In genomic region chr1:41275642-41276041, GRCm38 (mm10) we compare ENCODE assay signal across 11 mouse cellular contexts.
DNase-seq lines count a peak whose midpoint lies in the region; ATAC-seq and TF ChIP-seq lines count a peak whose summit lies in the region.
"Had no signal": no experiment of that assay in that cellular context is flagged by ENCODE, and none has a peak within 500 bp of the region (broad histone marks: within the 10 kb centered on the region; RNA-seq: fewer than 3 reads in every experiment).

No protein-coding gene starts in this region.

- peak overlapping the region; percentile 35 for H3K4me2 ChIP-seq in kidney, postnatal 0 days (ENCODE audit: low read length)
- H3K4me2 ChIP-seq in forebrain, embryonic 11.5 days (ENCODE audit: low read depth, low read length, severe bottlenecking): peak overlapping the region; percentile 45
- H3K4me2 ChIP-seq in hindbrain, postnatal 0 days (ENCODE audit: low read depth, low read length): peak overlapping the region; percentile 35
- peak overlapping the region; percentile 40 for H3K4me2 ChIP-seq in neural tube, embryonic 13.5 days

- no peaks in the 10 kb centered on the region for H3K36me3 ChIP-seq in kidney, postnatal 0 days (ENCODE audit: insufficient read depth, low read length)
- H3K36me3 ChIP-seq in forebrain, embryonic 11.5 days (ENCODE audit: control insufficient read depth, insufficient read depth, low read length): no peaks in the 10 kb centered on the region
- no peaks in the 10 kb centered on the region for H3K36me3 ChIP-seq in hindbrain, postnatal 0 days (ENCODE audit: insufficient read depth, low read length)
- no peaks in the 10 kb centered on the region for H3K36me3 ChIP-seq in neural tube, embryonic 13.5 days
- H3K36me3 ChIP-seq: G1E had no signal

- WGBS in kidney, postnatal 0 days: 29% methylated on average over 6 of the region's 6 CpGs
- WGBS in forebrain, embryonic 11.5 days: 5% methylated on average over 6 of the region's 6 CpGs
- WGBS in hindbrain, postnatal 0 days: 20% methylated on average over 6 of the region's 6 CpGs
- 18% methylated on average over 6 of the region's 6 CpGs for WGBS in neural tube, embryonic 13.5 days

- H3K27ac ChIP-seq in kidney, postnatal 0 days: no peak overlapping the region
- H3K27ac ChIP-seq in forebrain, embryonic 11.5 days (ENCODE audit: low read depth, low read length): peak overlapping the region; percentile 81
- no peak overlapping the region for H3K27ac ChIP-seq in hindbrain, postnatal 0 days
- H3K27ac ChIP-seq in neural tube, embryonic 13.5 days (replicated peaks): 0 out of 2 replicates have a peak overlapping the region, but pooled peaks have one; percentile 13
- H3K27ac ChIP-seq: layer of hippocampus, adult 2 months had no signal

- H3K4me3 ChIP-seq in kidney, postnatal 0 days (replicated peaks; ENCODE audit: low read depth, low read length): no peak overlapping the region
- peak overlapping the region; percentile 0; the same call in 1 of the 2 replicates for H3K4me3 ChIP-seq in forebrain, embryonic 11.5 days (ENCODE audit: low read depth, low read length)
- H3K4me3 ChIP-seq in hindbrain, postnatal 0 days (ENCODE audit: low read length): no peak overlapping the region
- H3K4me3 ChIP-seq in neural tube, embryonic 13.5 days: no peak overlapping the region
- H3K4me3 ChIP-seq: layer of hippocampus, adult 2 months; myocyte had no signal

- no peaks in the 10 kb centered on the region for H3K27me3 ChIP-seq in kidney, postnatal 0 days (ENCODE audit: insufficient read depth, low read length)
- no peaks in the 10 kb centered on the region; the same call in 1 of the 2 replicates for H3K27me3 ChIP-seq in forebrain, embryonic 11.5 days (ENCODE audit: control insufficient read depth, insufficient read depth, low read length)
- H3K27me3 ChIP-seq in hindbrain, postnatal 0 days (ENCODE audit: insufficient read depth, low read length): no peaks in the 10 kb centered on the region; the same call in 1 of the 2 replicates
- no peaks in the 10 kb centered on the region for H3K27me3 ChIP-seq in neural tube, embryonic 13.5 days

- DNase-seq in kidney, postnatal 0 days (ENCODE audit: low spot score): no peak
- no peak for DNase-seq in kidney, adult 9 months
- peak; percentile 65 for DNase-seq in forebrain, embryonic 11.5 days (ENCODE audit: low spot score)
- no peak for DNase-seq in hindbrain, postnatal 0 days (ENCODE audit: low spot score)
- no peak for DNase-seq in B cell, adult 2 months
- no peak for DNase-seq in urinary bladder, postnatal 10 days (ENCODE audit: low spot score)
- DNase-seq: cerebellum, adult 11 months had no signal

- no peaks in the 10 kb centered on the region for H3K4me1 ChIP-seq in kidney, postnatal 0 days (replicated peaks; ENCODE audit: insufficient read depth, low read length)
- peaks cover 14% of the 10 kb centered on the region for H3K4me1 ChIP-seq in forebrain, embryonic 11.5 days (replicated peaks; ENCODE audit: control insufficient read depth, insufficient read depth, low read length)
- H3K4me1 ChIP-seq in hindbrain, postnatal 0 days (ENCODE audit: insufficient read depth, low read length): peaks cover 8% of the 10 kb centered on the region; the same call in 1 of the 2 replicates
- H3K4me1 ChIP-seq in neural tube, embryonic 13.5 days (replicated peaks): peaks cover 30% of the 10 kb centered on the region

- no peak overlapping the region for H3K9ac ChIP-seq in kidney, postnatal 0 days (ENCODE audit: low read depth, low read length)
- peak overlapping the region; percentile 23; the same call in 1 of the 2 replicates for H3K9ac ChIP-seq in forebrain, embryonic 11.5 days (ENCODE audit: low read length)
- H3K9ac ChIP-seq in hindbrain, postnatal 0 days (replicated peaks; ENCODE audit: low read length): no peak overlapping the region
- H3K9ac ChIP-seq in neural tube, embryonic 13.5 days: 0 out of 2 replicates have a peak overlapping the region, but pooled peaks have one; percentile 45

- no peak for ATAC-seq in kidney, postnatal 0 days (replicated peaks; ENCODE audit: low FRiP score, low read depth)
- ATAC-seq in forebrain, embryonic 11.5 days (replicated peaks; ENCODE audit: low FRiP score): no peak; the same call in 1 of the 2 replicates
- ATAC-seq in hindbrain, postnatal 0 days: no peak
- ATAC-seq in neural tube, embryonic 13.5 days (ENCODE audit: low read depth): no peak

- H3K9me3 ChIP-seq in kidney, postnatal 0 days (replicated peaks; ENCODE audit: low read length): no peaks in the 10 kb centered on the region
- H3K9me3 ChIP-seq in forebrain, embryonic 11.5 days (ENCODE audit: control insufficient read depth, low read length): no peaks in the 10 kb centered on the region
- H3K9me3 ChIP-seq in hindbrain, postnatal 0 days (ENCODE audit: low read length): no peaks in the 10 kb centered on the region
- no peaks in the 10 kb centered on the region for H3K9me3 ChIP-seq in neural tube, embryonic 13.5 days

- no peak for TF ChIP-seq CTCF in kidney, postnatal 0 days (IDR thresholded peaks at IDR 0.05; ENCODE audit: low read depth)
- no peak for TF ChIP-seq CTCF in hindbrain, postnatal 0 days (IDR thresholded peaks at IDR 0.05; ENCODE audit: low read depth)

Comparison
In these comparisons a context has a peak if more than half of its experiments do, and no peak if none do; other contexts are left out.
1. H3K27ac ChIP-seq: peak in forebrain, embryonic 11.5 days (single experiment) and neural tube, embryonic 13.5 days (single experiment); none in kidney, postnatal 0 days (single experiment) and hindbrain, postnatal 0 days (single experiment).
2. H3K9ac ChIP-seq: peak in forebrain, embryonic 11.5 days (single experiment) and neural tube, embryonic 13.5 days (single experiment); none in kidney, postnatal 0 days (single experiment) and hindbrain, postnatal 0 days (single experiment).
3. Peak in every context shown above with its lines, with median percentiles within 50 percentile points of each other: H3K4me2 ChIP-seq.